Mouse (Mus musculus): ENCODE measurements around the gene Klrc2. TPM values are rescaled to one million over a fixed set of nuclear protein-coding genes. Genes with fewer than 3 reads are reported as not detected.
"Not testable (repeated sequence)": the region's sequence is repeated elsewhere in the genome, so short reads cannot be mapped to it uniquely, and the experiment has no call there.

Klrc2 gene
- not detected for total RNA-seq (2021)
- long read RNA-seq, experiment 1 = 0 reads
- long read RNA-seq, experiment 2 = 0 reads

GRCm38 (mm10) chr6:129660589-129660988, at the start of gene Klrc2:
TSS of gene Klrc2 (minus strand) at chr6:129660689.
- DNase-seq (ENCODE audit: low spot score in 2 of 2) = not testable (repeated sequence)

GRCm38 (mm10) chr6:129691436-129691835, 30.9 kb upstream of the Klrc2 start:
- not testable (repeated sequence) for DNase-seq (ENCODE audit: low spot score in 2 of 2)

GRCm38 (mm10) chr6:129680379-129680778, 19.9 kb upstream of the Klrc2 start:
- no peak for DNase-seq (ENCODE audit: low spot score in 2 of 2)

- DNase-seq (ENCODE audit: low spot score in 2 of 2) = no peak
These were observed 18.4 kb upstream of the Klrc2 start, which contains the start of gene Klrc1 for GRCm38 (mm10) chr6:129678873-129679272. TSS of gene Klrc1 (minus strand) at chr6:129678973.

- DNase-seq (ENCODE audit: low spot score in 2 of 2) = not testable (repeated sequence)
These were observed 812 bp upstream of the Klrc2 start for GRCm38 (mm10) chr6:129661301-129661700.

- DNase-seq (ENCODE audit: low spot score in 2 of 2) = not testable (repeated sequence)
These were observed 16.4 kb downstream of the Klrc2 start for GRCm38 (mm10) chr6:129644054-129644453.

GRCm38 (mm10) chr6:129643237-129643636, 17.3 kb downstream of the Klrc2 start, which contains the start of gene Klrc3:
TSS of gene Klrc3 (minus strand) at chr6:129643337.
- not testable (repeated sequence) for DNase-seq (ENCODE audit: low spot score in 2 of 2)

GRCm38 (mm10) chr6:129631046-129631445, 29.4 kb downstream of the Klrc2 start:
- not testable (repeated sequence) for DNase-seq (ENCODE audit: low spot score in 2 of 2)

GRCm38 (mm10) chr6:129623735-129624134, 36.8 kb downstream of the Klrc2 start, which contains the start of gene Klrk1:
TSS of gene Klrk1 (minus strand) at chr6:129623864.
- no peak for DNase-seq (ENCODE audit: low spot score in 2 of 2)

GRCm38 (mm10) chr6:129608372-129608771, 52.1 kb downstream of the Klrc2 start:
- no peak for DNase-seq (ENCODE audit: low spot score in 2 of 2)

Small RNA genes lying within 50 kb of the gene (microRNA-seq; reads per million reads assigned to microRNA genes)
- gene Mir680-1 = not detected

Other genes starting within 250 kb of the Klrc2 start
- gene Clec1a, start 208.7 kb downstream of the Klrc2 start, total RNA-seq (2021) = 1 to 10 TPM; 5.9 to 6.2 TPM
- gene Olr1, start 153.5 kb downstream of the Klrc2 start, total RNA-seq (2021) = not detected
- not detected for gene Tmem52b, start 148.1 kb downstream of the Klrc2 start, total RNA-seq (2021)
- 10 to 100 TPM; 30.7 to 31.3 TPM for gene Gabarapl1, start 127.5 kb downstream of the Klrc2 start, total RNA-seq (2021)
- gene Klre1, start 82.8 kb downstream of the Klrc2 start, total RNA-seq (2021) = not detected
- not detected for gene Klrd1, start 68.9 kb downstream of the Klrc2 start, total RNA-seq (2021)
- not detected for gene Klrk1, start 36.8 kb downstream of the Klrc2 start, total RNA-seq (2021)
- gene Klrc3, start 17.4 kb downstream of the Klrc2 start, total RNA-seq (2021) = not detected
- not detected for gene Klrc1, start 18.3 kb upstream of the Klrc2 start, total RNA-seq (2021)
- gene Klri1, start 56.4 kb upstream of the Klrc2 start, total RNA-seq (2021) = not detected
- gene Klri2, start 79.8 kb upstream of the Klrc2 start, total RNA-seq (2021) = not detected
- gene Gm156, start 123.6 kb upstream of the Klrc2 start, total RNA-seq (2021) = not detected
- gene Gm17631, start 202.0 kb upstream of the Klrc2 start, total RNA-seq (2021) = not detected
- not detected for gene Klra17, start 216.0 kb upstream of the Klrc2 start, total RNA-seq (2021)